Mouse (Mus musculus) ZHBTc4 (cell line): Measurements from ENCODE around the gene Alppl2.

Experiments
- DNase-seq: peaks from one replicate; pipeline ENCODE4 v3.0.0-alpha.2; 2011; ENCODE audit warnings: low read depth, low spot score

The Alppl2 gene

DNA sequence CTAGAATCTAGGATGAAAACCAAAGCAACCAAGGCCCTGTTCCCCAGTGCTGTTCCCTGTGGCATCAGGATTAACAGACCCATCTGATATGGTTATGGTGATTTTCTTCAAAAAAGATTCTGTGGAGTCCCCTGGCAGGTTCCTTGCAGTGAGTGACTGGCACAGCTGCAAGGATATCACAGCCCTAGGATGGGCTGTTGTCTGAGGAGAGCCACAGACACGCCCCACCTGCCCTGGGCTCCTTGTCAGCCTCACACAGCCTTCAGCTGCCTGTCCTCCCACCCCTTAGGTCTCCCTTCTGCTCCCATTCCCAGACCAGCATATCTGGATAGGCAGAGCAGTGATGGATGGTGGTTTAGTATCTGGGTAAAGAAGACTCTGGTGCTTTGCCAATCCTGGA lies 39.0 kb downstream of the Alppl2 start:
- DNase-seq: no peak

DNA sequence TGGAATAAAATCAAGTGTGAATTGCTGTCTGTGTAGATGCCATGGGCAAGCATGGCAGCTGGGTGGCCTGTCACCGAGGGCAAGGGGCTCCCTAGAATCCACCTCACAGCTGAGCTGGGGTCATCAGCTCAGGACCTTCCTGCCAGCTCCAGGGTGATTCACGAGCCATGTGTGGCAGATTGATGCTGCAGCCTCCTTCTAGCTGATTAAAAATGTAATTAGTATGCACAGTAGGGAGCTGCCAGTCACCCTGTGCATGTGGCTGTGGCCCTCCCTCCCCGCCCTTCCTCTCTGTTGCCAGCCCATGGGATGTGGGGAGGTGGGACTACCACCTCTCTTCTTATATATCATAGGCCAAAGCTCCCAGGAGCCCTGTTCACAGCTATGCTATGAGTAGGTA lies 39.7 kb downstream of the Alppl2 start:
- no peak for DNase-seq

DNA sequence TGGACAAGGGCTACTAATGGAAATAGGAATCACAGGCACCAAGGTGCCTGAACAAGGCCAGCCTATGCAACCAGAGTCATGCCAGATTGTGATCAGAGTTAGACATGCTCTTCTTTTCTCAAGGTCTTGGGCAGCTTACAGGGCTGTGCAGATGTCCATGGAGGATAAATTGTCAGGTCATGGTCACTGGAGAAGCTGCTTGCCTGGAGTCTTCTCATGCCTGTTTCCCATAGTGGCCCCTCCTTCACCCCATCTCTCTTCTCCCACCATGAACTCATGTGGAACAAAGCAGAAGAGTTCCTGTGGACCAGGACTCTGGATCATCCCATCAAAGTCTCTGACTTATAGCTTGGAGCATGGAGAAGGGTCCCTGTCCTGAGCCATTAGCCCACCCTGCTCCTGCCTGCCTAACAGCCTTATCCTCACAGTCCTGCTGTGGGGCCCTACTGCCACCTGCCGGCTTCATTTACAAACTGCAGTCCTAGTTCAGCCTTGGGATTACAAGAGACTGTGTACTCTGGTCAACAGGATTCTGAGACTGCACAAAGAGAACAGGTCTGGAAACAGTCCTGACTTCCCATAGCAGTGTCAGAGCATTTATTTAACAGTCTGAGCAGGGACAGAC lies 47.8 kb downstream of the Alppl2 start:
- peak; percentile 75 for DNase-seq

DNA sequence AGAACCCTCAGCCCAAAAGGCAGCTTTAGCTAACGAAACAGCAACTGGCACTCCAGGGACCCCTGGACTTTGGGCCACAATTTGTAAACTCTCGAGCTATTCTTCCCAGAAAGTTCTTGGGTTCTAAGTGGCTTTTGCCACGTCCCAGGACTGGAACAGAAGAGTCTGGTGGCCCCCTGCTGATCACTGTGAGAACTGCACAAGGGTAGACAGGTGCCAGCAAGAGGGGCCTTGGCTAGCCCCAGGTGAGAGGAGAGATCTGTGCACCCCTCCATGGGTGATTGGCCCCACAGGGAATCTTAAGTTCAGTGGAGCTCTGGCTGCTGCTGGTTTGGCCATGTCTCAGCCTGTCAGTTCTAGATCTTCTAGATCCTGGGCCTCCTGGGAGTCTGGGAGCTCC lies 48.6 kb downstream of the Alppl2 start:
- DNase-seq: peak; percentile 76

DNA sequence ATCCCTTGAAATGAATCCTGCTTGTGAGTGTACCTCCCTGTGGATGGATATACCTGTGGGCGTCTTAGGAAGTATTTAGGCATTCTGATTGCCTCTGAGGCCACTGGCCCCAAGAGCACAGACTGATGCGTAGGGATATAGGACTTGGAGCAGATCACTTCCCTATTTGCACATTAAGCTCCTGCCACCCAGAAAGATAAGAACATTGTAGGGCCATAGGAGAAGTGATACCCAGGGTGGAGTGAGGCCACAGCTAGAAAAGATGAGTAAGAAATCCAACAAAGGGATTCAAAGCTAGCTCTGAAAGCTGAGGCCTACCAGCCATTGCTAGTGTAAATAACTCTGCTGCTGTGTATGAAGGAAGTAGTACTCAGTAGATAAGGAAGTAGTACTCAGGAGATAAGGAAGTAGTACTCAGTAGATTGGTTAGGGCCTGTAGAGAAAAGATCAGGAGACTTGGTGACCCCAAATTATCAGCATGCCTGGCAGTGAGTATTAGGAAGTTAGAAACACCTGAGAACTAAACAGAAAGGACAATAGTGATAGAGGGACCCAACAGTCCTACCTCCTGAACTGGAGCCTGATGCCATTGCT lies 51.2 kb downstream of the Alppl2 start:
- DNase-seq: no peak
